Mouse (Mus musculus): ENCODE results near the gene Sulf2. TPM values are rescaled to one million over a fixed set of nuclear protein-coding genes. Genes with fewer than 3 reads are reported as not detected.

The Sulf2 gene
- polyA plus RNA-seq, 1 experiment from 2014 or later: 184 TPM

GRCm38 (mm10) chr2:166108326-166108725, 47.1 kb downstream of the Sulf2 start:
- 26% methylated on average over 4 of the region's 4 CpGs for WGBS
- peaks cover 28% of the 10 kb centered on the region for H3K4me1 ChIP-seq
- H3K9me3 ChIP-seq: no peaks in the 10 kb centered on the region
- ATAC-seq (ENCODE audit: insufficient number of reproducible peaks, low FRiP score, low TSS enrichment, low read depth): peak; percentile 4; the same call in 1 of the 2 replicates
- H3K27me3 ChIP-seq: no peaks in the 10 kb centered on the region
- H3K27ac ChIP-seq: no peak overlapping the region
- no peak overlapping the region for H3K9ac ChIP-seq
- no peak overlapping the region for H3K4me2 ChIP-seq
- no peak overlapping the region for H3K4me3 ChIP-seq
- peaks cover 17% of the 10 kb centered on the region for H3K36me3 ChIP-seq

GRCm38 (mm10) chr2:166107911-166108310, 47.6 kb downstream of the Sulf2 start:
- no peak overlapping the region for H3K27ac ChIP-seq
- H3K9me3 ChIP-seq: no peaks in the 10 kb centered on the region
- H3K27me3 ChIP-seq: no peaks in the 10 kb centered on the region
- H3K4me3 ChIP-seq: no peak overlapping the region
- WGBS: 85% methylated on average over 5 of the region's 5 CpGs
- peaks cover 31% of the 10 kb centered on the region for H3K4me1 ChIP-seq
- no peak overlapping the region for H3K4me2 ChIP-seq
- H3K9ac ChIP-seq: no peak overlapping the region
- ATAC-seq (ENCODE audit: insufficient number of reproducible peaks, low FRiP score, low TSS enrichment, low read depth): no peak
- peaks cover 14% of the 10 kb centered on the region for H3K36me3 ChIP-seq

GRCm38 (mm10) chr2:166106631-166107030, 48.8 kb downstream of the Sulf2 start:
- Histone ChIP-seq H3K9me3 (no peaks in the 10 kb centered on the region), H3K4me3 (no peak overlapping the region), H3K36me3 (peaks cover 10% of the 10 kb centered on the region), H3K4me2 (no peak overlapping the region), H3K9ac (no peak overlapping the region), H3K27me3 (no peaks in the 10 kb centered on the region), H3K4me1 (peaks cover 28% of the 10 kb centered on the region), H3K27ac (peak overlapping the region; percentile 8; the same call in 1 of the 2 replicates)
- ATAC-seq (ENCODE audit: insufficient number of reproducible peaks, low FRiP score, low TSS enrichment, low read depth): no peak
- 60% methylated on average over 2 of the region's 2 CpGs for WGBS

- WGBS: 48% methylated on average over 9 of the region's 9 CpGs
- H3K4me3 ChIP-seq: no peak overlapping the region
- no peak overlapping the region for H3K4me2 ChIP-seq
- H3K36me3 ChIP-seq: peaks cover 13% of the 10 kb centered on the region
- H3K27ac ChIP-seq: peak overlapping the region; percentile 8; the same call in 1 of the 2 replicates
- no peaks in the 10 kb centered on the region for H3K27me3 ChIP-seq
- no peak for ATAC-seq (ENCODE audit: insufficient number of reproducible peaks, low FRiP score, low TSS enrichment, low read depth)
- H3K4me1 ChIP-seq: peaks cover 28% of the 10 kb centered on the region
- H3K9me3 ChIP-seq: no peaks in the 10 kb centered on the region
- no peak overlapping the region for H3K9ac ChIP-seq
These were observed 49.6 kb downstream of the Sulf2 start for GRCm38 (mm10) chr2:166105911-166106310.

GRCm38 (mm10) chr2:166102893-166103292, 52.6 kb downstream of the Sulf2 start:
- H3K4me3 ChIP-seq: no peak overlapping the region
- H3K27ac ChIP-seq: no peak overlapping the region
- H3K4me1 ChIP-seq: peaks cover 37% of the 10 kb centered on the region
- peaks cover 25% of the 10 kb centered on the region for H3K36me3 ChIP-seq
- ATAC-seq (ENCODE audit: insufficient number of reproducible peaks, low FRiP score, low TSS enrichment, low read depth): no peak
- 49% methylated on average over 7 of the region's 7 CpGs for WGBS
- H3K9me3 ChIP-seq: no peaks in the 10 kb centered on the region
- H3K27me3 ChIP-seq: no peaks in the 10 kb centered on the region
- no peak overlapping the region for H3K4me2 ChIP-seq
- no peak overlapping the region for H3K9ac ChIP-seq

GRCm38 (mm10) chr2:166100309-166101262, 54.9 kb downstream of the Sulf2 start:
- Histone ChIP-seq H3K27me3 (no peaks in the 10 kb centered on the region), H3K27ac (no peak overlapping the region), H3K9ac (no peak overlapping the region), H3K4me3 (no peak overlapping the region), H3K9me3 (no peaks in the 10 kb centered on the region), H3K36me3 (peaks cover 28% of the 10 kb centered on the region), H3K4me1 (peaks cover 24% of the 10 kb centered on the region), H3K4me2 (no peak overlapping the region)
- WGBS: 79% methylated on average over 21 of the region's 21 CpGs
- ATAC-seq (ENCODE audit: insufficient number of reproducible peaks, low FRiP score, low TSS enrichment, low read depth): no peak

- no peak for ATAC-seq (ENCODE audit: insufficient number of reproducible peaks, low FRiP score, low TSS enrichment, low read depth)
- no peak overlapping the region for H3K9ac ChIP-seq
- no peak overlapping the region for H3K4me3 ChIP-seq
- no peaks in the 10 kb centered on the region for H3K27me3 ChIP-seq
- 77% methylated on average over 15 of the region's 15 CpGs for whole genome bisulfite sequencing
- no peak overlapping the region for H3K4me2 ChIP-seq
- H3K27ac ChIP-seq: peak overlapping the region; percentile 47; the same call in 1 of the 2 replicates
- H3K9me3 ChIP-seq: no peaks in the 10 kb centered on the region
- peaks cover 33% of the 10 kb centered on the region for H3K36me3 ChIP-seq
- peaks cover 21% of the 10 kb centered on the region for H3K4me1 ChIP-seq
These were observed 57.0 kb downstream of the Sulf2 start for GRCm38 (mm10) chr2:166098292-166098933.

- no peak for ATAC-seq (ENCODE audit: insufficient number of reproducible peaks, low FRiP score, low TSS enrichment, low read depth)
- H3K4me1 ChIP-seq: peaks cover 16% of the 10 kb centered on the region
- H3K9me3 ChIP-seq: no peaks in the 10 kb centered on the region
- H3K4me2 ChIP-seq: no peak overlapping the region
- H3K4me3 ChIP-seq: no peak overlapping the region
- peaks cover 41% of the 10 kb centered on the region for H3K36me3 ChIP-seq
- H3K9ac ChIP-seq: no peak overlapping the region
- 73% methylated on average over 18 of the region's 18 CpGs for WGBS
- peak overlapping the region; percentile 47; the same call in 1 of the 2 replicates for H3K27ac ChIP-seq
- H3K27me3 ChIP-seq: no peaks in the 10 kb centered on the region
These were observed 57.8 kb downstream of the Sulf2 start for GRCm38 (mm10) chr2:166097443-166098291.

- Histone ChIP-seq H3K4me2 (no peak overlapping the region), H3K9ac (no peak overlapping the region), H3K9me3 (no peaks in the 10 kb centered on the region), H3K27me3 (no peaks in the 10 kb centered on the region), H3K27ac (no peak overlapping the region), H3K4me1 (peaks cover 16% of the 10 kb centered on the region), H3K4me3 (no peak overlapping the region), H3K36me3 (peaks cover 49% of the 10 kb centered on the region)
- WGBS: 95% methylated on average over 1 of the region's 1 CpGs
- ATAC-seq (ENCODE audit: insufficient number of reproducible peaks, low FRiP score, low TSS enrichment, low read depth): no peak
These were observed 58.6 kb downstream of the Sulf2 start for GRCm38 (mm10) chr2:166096834-166097233.

- H3K9me3 ChIP-seq: no peaks in the 10 kb centered on the region
- ATAC-seq (ENCODE audit: insufficient number of reproducible peaks, low FRiP score, low TSS enrichment, low read depth): no peak
- peaks cover 54% of the 10 kb centered on the region for H3K36me3 ChIP-seq
- WGBS: 93% methylated on average over 6 of the region's 6 CpGs
- no peak overlapping the region for H3K9ac ChIP-seq
- H3K27me3 ChIP-seq: no peaks in the 10 kb centered on the region
- H3K4me2 ChIP-seq: no peak overlapping the region
- no peak overlapping the region for H3K4me3 ChIP-seq
- H3K27ac ChIP-seq: no peak overlapping the region
- H3K4me1 ChIP-seq: peaks cover 16% of the 10 kb centered on the region
These were observed 59.2 kb downstream of the Sulf2 start for GRCm38 (mm10) chr2:166096300-166096699.

- 88% methylated on average over 6 of the region's 6 CpGs for WGBS
- Histone ChIP-seq H3K27me3 (no peaks in the 10 kb centered on the region), H3K4me1 (peaks cover 6% of the 10 kb centered on the region), H3K36me3 (peaks cover 62% of the 10 kb centered on the region), H3K4me3 (no peak overlapping the region), H3K9ac (no peak overlapping the region), H3K4me2 (no peak overlapping the region), H3K27ac (no peak overlapping the region), H3K9me3 (no peaks in the 10 kb centered on the region)
- ATAC-seq (ENCODE audit: insufficient number of reproducible peaks, low FRiP score, low TSS enrichment, low read depth): no peak
These were observed 63.1 kb downstream of the Sulf2 start for GRCm38 (mm10) chr2:166092412-166092811.
